Mouse (Mus musculus) ovary, postnatal 14 days (tissue): ENCODE results near the gene Crim1.
"Not testable (repeated sequence)": the region's sequence is repeated elsewhere in the genome, so short reads cannot be mapped to it uniquely, and the experiment has no call there.

Experiments used
- DNase-seq: peaks from one replicate; pipeline ENCODE4 v3.0.0; 2022; ENCODE audit warnings: low spot score

Gene Crim1

GRCm38 (mm10) chr17:78250149-78250938 lies 50.3 kb downstream of the Crim1 start:
- no peak for DNase-seq

GRCm38 (mm10) chr17:78253587-78253986 lies 53.5 kb downstream of the Crim1 start:
- DNase-seq = not testable (repeated sequence)

- DNase-seq = no peak
Observed at GRCm38 (mm10) chr17:78254256-78254655, 54.2 kb downstream of the Crim1 start.

GRCm38 (mm10) chr17:78255711-78256110 lies 55.7 kb downstream of the Crim1 start:
- DNase-seq = no peak

GRCm38 (mm10) chr17:78256534-78256933 lies 56.5 kb downstream of the Crim1 start:
- no peak for DNase-seq

- no peak for DNase-seq
Observed at GRCm38 (mm10) chr17:78261684-78262083, 61.6 kb downstream of the Crim1 start.

- no peak for DNase-seq
Observed at GRCm38 (mm10) chr17:78264116-78264515, 64.1 kb downstream of the Crim1 start.

- DNase-seq = no peak
Observed at GRCm38 (mm10) chr17:78265135-78265534, 65.1 kb downstream of the Crim1 start.

GRCm38 (mm10) chr17:78266271-78266670 lies 66.2 kb downstream of the Crim1 start:
- no peak for DNase-seq

- no peak for DNase-seq
Observed at GRCm38 (mm10) chr17:78268591-78268990, 68.5 kb downstream of the Crim1 start.

- no peak for DNase-seq
Observed at GRCm38 (mm10) chr17:78269311-78269710, 69.3 kb downstream of the Crim1 start.

GRCm38 (mm10) chr17:78270019-78270418 lies 70.0 kb downstream of the Crim1 start:
- DNase-seq = no peak

- no peak for DNase-seq
Observed at GRCm38 (mm10) chr17:78271731-78272130, 71.7 kb downstream of the Crim1 start.

GRCm38 (mm10) chr17:78272142-78272541 lies 72.1 kb downstream of the Crim1 start:
- no peak for DNase-seq

GRCm38 (mm10) chr17:78272713-78273483 lies 72.8 kb downstream of the Crim1 start:
- DNase-seq = no peak

GRCm38 (mm10) chr17:78273875-78274274 lies 73.8 kb downstream of the Crim1 start:
- no peak for DNase-seq

- no peak for DNase-seq
Observed at GRCm38 (mm10) chr17:78274609-78275506, 74.8 kb downstream of the Crim1 start.

- no peak for DNase-seq
Observed at GRCm38 (mm10) chr17:78275507-78275813, 75.4 kb downstream of the Crim1 start.

GRCm38 (mm10) chr17:78279191-78279590 lies 79.1 kb downstream of the Crim1 start:
- no peak for DNase-seq

- no peak for DNase-seq
Observed at GRCm38 (mm10) chr17:78280991-78281712, 81.1 kb downstream of the Crim1 start.

- no peak for DNase-seq
Observed at GRCm38 (mm10) chr17:78283271-78283992, 83.4 kb downstream of the Crim1 start.
